Comparison of ENCODE assay signal across 28 mouse cellular contexts in the genomic region with DNA sequence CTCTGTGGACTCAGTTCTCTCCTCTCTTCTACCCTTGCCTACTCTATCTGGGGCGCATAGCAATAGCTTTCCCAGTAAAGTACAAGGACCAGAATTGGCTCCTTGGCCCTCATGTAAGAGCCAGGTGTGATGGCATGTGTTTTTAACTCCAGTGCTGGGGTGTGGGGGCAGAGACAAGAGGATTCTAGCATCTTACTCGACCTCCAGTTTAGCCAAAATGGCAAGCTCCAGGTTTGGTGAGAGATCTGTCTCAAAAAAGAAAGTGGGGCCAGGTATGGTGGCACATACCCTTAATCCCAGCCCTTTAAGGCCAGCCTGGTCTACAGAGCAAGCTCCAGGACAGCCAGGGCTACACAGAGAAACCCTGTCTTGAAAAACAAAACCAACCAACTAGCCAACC. TPM values are rescaled to one million over a fixed set of nuclear protein-coding genes. Genes with fewer than 3 reads are reported as not detected.
A peak's percentile ranks its signal among the peaks of the same experiment; 100 is the strongest.
DNase-seq lines count a peak whose midpoint lies in the region; ATAC-seq and TF ChIP-seq lines count a peak whose summit lies in the region.
"Had no signal": no experiment of that assay in that cellular context is flagged by ENCODE, and none has a peak within 500 bp of the region (broad histone marks: within the 10 kb centered on the region; RNA-seq: fewer than 3 reads in every experiment).

No protein-coding gene starts in this region.

- DNase-seq in gastrocnemius, adult 2 months = no peak
- DNase-seq in gastrocnemius, postnatal 14 days = no peak
- peak; percentile 62 for DNase-seq in heart, embryonic 10.5 days (ENCODE audit: low spot score)
- DNase-seq in left cerebral cortex, adult 2 months (ENCODE audit: extremely low spot score in 1 of 2, low spot score in 2 of 2) = no peak
- no peak for DNase-seq in left cerebral cortex, postnatal 10 days (ENCODE audit: extremely low spot score in 1 of 2, low spot score in 2 of 2)
- DNase-seq: adrenal gland, adult 2 months; adrenal gland, postnatal 10 days; adrenal gland, postnatal 25 days; B cell, adult 2 months; cerebellum, adult 11-12 months; cerebellum, adult 2 months; cerebellum, adult 9-10 months; cerebellum, postnatal 10 days; cerebellum, postnatal 25 days; embryo, embryonic 11 days had no signal

- H3K27me3 ChIP-seq in heart, embryonic 10.5 days (ENCODE audit: insufficient read depth, poor library complexity, severe bottlenecking) = no peaks in the 10 kb centered on the region
- H3K27me3 ChIP-seq in heart, embryonic 12.5 days (replicated peaks) = no peaks in the 10 kb centered on the region
- H3K27me3 ChIP-seq: CH12.LX, Patski had no signal

- H3K4me3 ChIP-seq in gastrocnemius, adult 2 months = no peak overlapping the region
- H3K4me3 ChIP-seq in heart, embryonic 10.5 days = no peak overlapping the region
- H3K4me3 ChIP-seq in heart, embryonic 12.5 days = no peak overlapping the region
- H3K4me3 ChIP-seq in left cerebral cortex, adult 2 months = no peak overlapping the region
- H3K4me3 ChIP-seq: embryonic facial prominence, embryonic 13.5 days; embryonic facial prominence, embryonic 15.5 days; erythroblast, embryonic 14.5 days; forebrain, embryonic 10.5 days; forebrain, embryonic 12.5 days had no signal

- H3K4me1 ChIP-seq in heart, embryonic 10.5 days = peaks cover 47% of the 10 kb centered on the region
- H3K4me1 ChIP-seq in heart, embryonic 12.5 days (replicated peaks) = peaks cover 50% of the 10 kb centered on the region
- H3K4me1 ChIP-seq: embryonic facial prominence, embryonic 13.5 days; embryonic facial prominence, embryonic 15.5 days; forebrain, embryonic 12.5 days had no signal

- intact Hi-C loops in gastrocnemius, adult 2 months (cut with DNase I) = no loop called here
- intact Hi-C loops in gastrocnemius, postnatal 14 days (cut with DNase I; ENCODE audit: low total_unique reads) = no loop called here
- intact Hi-C loops in left cerebral cortex, adult 2 months (cut with DNase I) = no loop called here
- intact Hi-C loops in left cerebral cortex, postnatal 10 days (cut with DNase I) = no loop called here

- WGBS in heart, embryonic 10.5 days = 77% methylated on average over 2 of the region's 2 CpGs
- WGBS in heart, embryonic 12.5 days = 81% methylated on average over 2 of the region's 2 CpGs

- TF ChIP-seq CTCF in gastrocnemius, adult 2 months (IDR thresholded peaks at IDR 0.05) = no peak
- TF ChIP-seq CTCF in left cerebral cortex, adult 2 months (IDR thresholded peaks at IDR 0.05) = no peak

- peak overlapping the region; percentile 84 for H3K27ac ChIP-seq in gastrocnemius, adult 2 months
- H3K27ac ChIP-seq in heart, embryonic 10.5 days = 0 out of 2 replicates have a peak overlapping the region, but pooled peaks have one; percentile 18
- H3K27ac ChIP-seq in heart, embryonic 12.5 days (ENCODE audit: poor library complexity, severe bottlenecking) = no peak overlapping the region
- peak overlapping the region; percentile 59 for H3K27ac ChIP-seq in left cerebral cortex, adult 2 months
- H3K27ac ChIP-seq: embryonic facial prominence, embryonic 13.5 days; embryonic facial prominence, embryonic 15.5 days; forebrain, embryonic 10.5 days; forebrain, embryonic 12.5 days had no signal

- no peak for ATAC-seq in heart, embryonic 12.5 days (ENCODE audit: insufficient number of reproducible peaks, low FRiP score)
- no peak for ATAC-seq in activated CD4-positive, CD25-positive, alpha-beta regulatory T cell, adult 4 months
- ATAC-seq: CD4-positive, CD25-positive, alpha-beta regulatory T cell, adult 4 months; forebrain, embryonic 14.5 days; forebrain, embryonic 16.5 days; Patski had no signal

- no peaks in the 10 kb centered on the region for H3K9me3 ChIP-seq in heart, embryonic 10.5 days
- peaks cover 5% of the 10 kb centered on the region; the same call in 1 of the 2 replicates for H3K9me3 ChIP-seq in heart, embryonic 12.5 days (replicated peaks)
- H3K9me3 ChIP-seq: embryonic facial prominence, embryonic 13.5 days; embryonic facial prominence, embryonic 15.5 days; forebrain, embryonic 10.5 days; forebrain, embryonic 12.5 days had no signal

- no peaks in the 10 kb centered on the region for H3K36me3 ChIP-seq in heart, embryonic 10.5 days
- H3K36me3 ChIP-seq in heart, embryonic 12.5 days = no peaks in the 10 kb centered on the region
- H3K36me3 ChIP-seq: embryonic facial prominence, embryonic 13.5 days; embryonic facial prominence, embryonic 15.5 days; forebrain, embryonic 10.5 days; forebrain, embryonic 12.5 days; G1E had no signal

- no peak overlapping the region for H3K4me2 ChIP-seq in heart, embryonic 12.5 days
- H3K4me2 ChIP-seq: embryonic facial prominence, embryonic 13.5 days; embryonic facial prominence, embryonic 15.5 days; forebrain, embryonic 12.5 days had no signal

- no peak overlapping the region for H3K9ac ChIP-seq in heart, embryonic 12.5 days
- H3K9ac ChIP-seq: embryonic facial prominence, embryonic 13.5 days; embryonic facial prominence, embryonic 15.5 days; forebrain, embryonic 12.5 days had no signal

RNA-seq across cellular contexts. Expression of gene Myl4, which starts 16.3 kb away (rescaled TPM):
- total RNA-seq in gastrocnemius, adult 2 months (2021) = 1 to 10 TPM; 2.9 to 8.1 TPM
- 10 to 100 TPM; 13.1 to 15.7 TPM for total RNA-seq in gastrocnemius, postnatal 14 days (2021)
- 1,777 and 2,791 TPM in 2 replicates for polyA plus RNA-seq in heart, embryonic 10.5 days (2016; fragmentation: Nextera tagmentation; extraction: Ambion mirVana)
- polyA plus RNA-seq in heart, embryonic 12.5 days (2016; fragmentation: Nextera tagmentation; extraction: Ambion mirVana) = 2,473 and 2,477 TPM in 2 replicates
- total RNA-seq in left cerebral cortex, adult 2 months (2021) = 10 to 100 TPM; 21.3 to 24.5 TPM
- 10 to 100 TPM in 1 of 2 experiments, 1 to 10 TPM in 1; 8.7 to 10.9 TPM for total RNA-seq in left cerebral cortex, postnatal 10 days (2021)
- 10 to 100 TPM in 1 of 2 experiments, 1 to 10 TPM in 1; 8.4 to 12.0 TPM for polyA plus RNA-seq in activated CD4-positive, CD25-positive, alpha-beta regulatory T cell, adult 4 months (2017; shearing (Covaris generic))
- polyA plus RNA-seq: G1E had no signal

RNA-seq across cellular contexts. Expression of gene Cdc27, which starts 16.4 kb away (rescaled TPM):
- 10 to 100 TPM; 25.9 to 27.5 TPM for total RNA-seq in gastrocnemius, adult 2 months (2021)
- total RNA-seq in gastrocnemius, postnatal 14 days (2021) = 10 to 100 TPM; 23.4 to 25.2 TPM
- polyA plus RNA-seq in heart, embryonic 10.5 days (2016; fragmentation: Nextera tagmentation; extraction: Ambion mirVana) = 39.0 and 39.8 TPM in 2 replicates
- polyA plus RNA-seq in heart, embryonic 12.5 days (2016; fragmentation: Nextera tagmentation; extraction: Ambion mirVana) = 37.6 and 40.6 TPM in 2 replicates
- total RNA-seq in left cerebral cortex, adult 2 months (2021) = 10 to 100 TPM; 55.9 to 57.7 TPM
- total RNA-seq in left cerebral cortex, postnatal 10 days (2021) = 10 to 100 TPM; 63.9 to 73.9 TPM
- 10 to 100 TPM; 18.3 to 21.7 TPM for polyA plus RNA-seq in activated CD4-positive, CD25-positive, alpha-beta regulatory T cell, adult 4 months (2017; shearing (Covaris generic))

RNA-seq across cellular contexts. Expression of gene Itgb3, which starts 41.0 kb away (rescaled TPM):
- total RNA-seq in gastrocnemius, adult 2 months (2021) = 1 to 10 TPM in 1 of 2 experiments, under 1 TPM in 1; 0.54 to 1.3 TPM
- 1 to 10 TPM; 2.2 to 4.0 TPM for total RNA-seq in gastrocnemius, postnatal 14 days (2021)
- polyA plus RNA-seq in heart, embryonic 10.5 days (2016; fragmentation: Nextera tagmentation; extraction: Ambion mirVana) = 9.1 and 9.9 TPM in 2 replicates
- polyA plus RNA-seq in heart, embryonic 12.5 days (2016; fragmentation: Nextera tagmentation; extraction: Ambion mirVana) = 9.6 and 11.9 TPM in 2 replicates
- total RNA-seq in left cerebral cortex, adult 2 months (2021) = 1 to 10 TPM; 2.9 to 3.4 TPM
- 1 to 10 TPM; 5.5 to 6.7 TPM for total RNA-seq in left cerebral cortex, postnatal 10 days (2021)
- 10 to 100 TPM; 12.8 to 14.3 TPM for polyA plus RNA-seq in activated CD4-positive, CD25-positive, alpha-beta regulatory T cell, adult 4 months (2017; shearing (Covaris generic))
